Mouse (Mus musculus) frontal cortex, adult 2 months (tissue): ENCODE measurements at regions not wholly inside any gene's neighbourhood (a gene's known extent, or its start where the extent isn't known, plus 50 kb on each side); places are given as distances from the start of the nearest gene placed in this dataset.
A peak's percentile ranks its signal among the peaks of the same experiment; 100 is the strongest.

Source experiments
- DNase-seq, 2 experiments: peaks; one replicate each; pipeline ENCODE4 v3.0.0; 2022; ENCODE audit warnings: low spot score in 1 of 2; ENCODE audit errors: extremely low spot score in 1 of 2

GRCm38 (mm10) chr11:44211871-44212441 is 187.9 kb upstream of the Il12b start:
- peak in 1 of 2 experiments; percentile 54 for DNase-seq

GRCm38 (mm10) chr11:44214095-44214494 is 185.8 kb upstream of the Il12b start:
- no peak for DNase-seq

- no peak for DNase-seq
Observed at GRCm38 (mm10) chr11:44216346-44216745, 183.5 kb upstream of the Il12b start.

GRCm38 (mm10) chr11:44219971-44220370 is 179.9 kb upstream of the Il12b start:
- no peak for DNase-seq

- peak; percentile 20 to 57 for DNase-seq
Observed at GRCm38 (mm10) chr11:44229996-44230395, 169.9 kb upstream of the Il12b start.

- no peak for DNase-seq
Observed at GRCm38 (mm10) chr11:44235456-44235855, 164.4 kb upstream of the Il12b start.

- DNase-seq: no peak
Observed at GRCm38 (mm10) chr11:44238051-44238450, 161.8 kb upstream of the Il12b start.

GRCm38 (mm10) chr11:44238598-44238997 is 161.3 kb upstream of the Il12b start:
- no peak for DNase-seq

- DNase-seq: no peak
Observed at GRCm38 (mm10) chr11:44243184-44243583, 156.7 kb upstream of the Il12b start.

- DNase-seq: peak in 1 of 2 experiments; percentile 25
Observed at GRCm38 (mm10) chr11:44251821-44252220, 148.0 kb upstream of the Il12b start.

GRCm38 (mm10) chr11:44260376-44261111 is 139.3 kb upstream of the Il12b start:
- DNase-seq: no peak

GRCm38 (mm10) chr11:44261657-44262056 is 138.2 kb upstream of the Il12b start:
- DNase-seq: peak in 1 of 2 experiments; percentile 21

GRCm38 (mm10) chr11:44262571-44262970 is 137.3 kb upstream of the Il12b start:
- DNase-seq: peak in 1 of 2 experiments; percentile 27

GRCm38 (mm10) chr11:44272268-44272667 is 127.6 kb upstream of the Il12b start:
- no peak for DNase-seq

GRCm38 (mm10) chr11:44278521-44279208 is 121.2 kb upstream of the Il12b start:
- no peak for DNase-seq

GRCm38 (mm10) chr11:44285961-44286360 is 113.9 kb upstream of the Il12b start:
- DNase-seq: no peak

GRCm38 (mm10) chr11:44288825-44289224 is 111.0 kb upstream of the Il12b start:
- no peak for DNase-seq

- no peak for DNase-seq
Observed at GRCm38 (mm10) chr11:44303786-44304185, 96.1 kb upstream of the Il12b start.

- no peak for DNase-seq
Observed at GRCm38 (mm10) chr11:44316061-44316460, 83.8 kb upstream of the Il12b start.

- DNase-seq: no peak
Observed at GRCm38 (mm10) chr11:44319136-44319535, 80.7 kb upstream of the Il12b start.

- DNase-seq: peak; percentile 68 to 82
Observed at GRCm38 (mm10) chr11:44323314-44323713, 76.5 kb upstream of the Il12b start.

- DNase-seq: no peak
Observed at GRCm38 (mm10) chr11:44325066-44325465, 74.8 kb upstream of the Il12b start.
